Mouse (Mus musculus): ENCODE data around the gene Hecw2.
A peak's percentile ranks its signal among the peaks of the same experiment; 100 is the strongest.

Gene Hecw2

DNA sequence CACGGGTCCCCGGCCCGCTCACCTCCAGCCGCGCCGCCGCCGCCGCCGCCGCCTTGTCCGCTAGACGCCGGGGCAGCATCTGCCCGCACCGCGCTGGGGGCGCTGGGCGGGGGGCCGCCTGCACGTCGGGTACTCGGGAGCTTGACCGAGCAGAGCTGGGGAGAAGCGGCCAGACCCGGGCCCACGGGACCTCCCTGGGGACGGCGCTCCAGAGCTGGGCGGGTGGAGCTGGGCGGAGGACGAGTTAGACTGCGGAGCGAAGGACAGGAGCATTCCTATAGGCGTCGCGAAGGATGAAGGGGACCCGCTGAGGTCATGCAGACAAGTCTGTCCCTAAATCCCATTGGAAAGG, at the start of gene Hecw2:
Gene Hecw2 (minus strand): TSS at position 215 of the 352 bp plus-strand sequence.
- DNase-seq (ENCODE audit: low read depth): no peak

DNA sequence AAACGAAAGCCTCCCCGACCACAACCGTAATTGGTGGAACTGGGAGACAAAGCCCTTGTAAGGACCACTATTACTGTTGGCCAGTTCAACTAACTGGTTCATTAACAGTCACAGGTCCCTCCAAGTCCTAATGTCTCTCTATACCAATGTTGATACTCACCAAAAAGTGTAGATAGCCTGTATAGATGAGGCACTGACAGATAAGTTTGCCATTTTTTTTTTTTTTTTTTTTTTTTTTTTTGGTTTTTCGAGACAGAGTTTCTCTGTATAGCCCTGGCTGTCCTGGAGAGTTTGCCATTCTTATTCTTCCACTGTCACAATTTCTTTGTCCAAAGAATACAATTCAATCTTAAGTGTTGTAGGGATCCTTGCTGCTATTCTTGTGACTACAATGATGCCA, 47.8 kb upstream of the Hecw2 start:
- DNase-seq (ENCODE audit: low read depth): no peak

- DNase-seq (ENCODE audit: low read depth): no peak
Measured at GRCm38 (mm10) chr1:54220273-54220672, 25.3 kb upstream of the Hecw2 start.

DNA sequence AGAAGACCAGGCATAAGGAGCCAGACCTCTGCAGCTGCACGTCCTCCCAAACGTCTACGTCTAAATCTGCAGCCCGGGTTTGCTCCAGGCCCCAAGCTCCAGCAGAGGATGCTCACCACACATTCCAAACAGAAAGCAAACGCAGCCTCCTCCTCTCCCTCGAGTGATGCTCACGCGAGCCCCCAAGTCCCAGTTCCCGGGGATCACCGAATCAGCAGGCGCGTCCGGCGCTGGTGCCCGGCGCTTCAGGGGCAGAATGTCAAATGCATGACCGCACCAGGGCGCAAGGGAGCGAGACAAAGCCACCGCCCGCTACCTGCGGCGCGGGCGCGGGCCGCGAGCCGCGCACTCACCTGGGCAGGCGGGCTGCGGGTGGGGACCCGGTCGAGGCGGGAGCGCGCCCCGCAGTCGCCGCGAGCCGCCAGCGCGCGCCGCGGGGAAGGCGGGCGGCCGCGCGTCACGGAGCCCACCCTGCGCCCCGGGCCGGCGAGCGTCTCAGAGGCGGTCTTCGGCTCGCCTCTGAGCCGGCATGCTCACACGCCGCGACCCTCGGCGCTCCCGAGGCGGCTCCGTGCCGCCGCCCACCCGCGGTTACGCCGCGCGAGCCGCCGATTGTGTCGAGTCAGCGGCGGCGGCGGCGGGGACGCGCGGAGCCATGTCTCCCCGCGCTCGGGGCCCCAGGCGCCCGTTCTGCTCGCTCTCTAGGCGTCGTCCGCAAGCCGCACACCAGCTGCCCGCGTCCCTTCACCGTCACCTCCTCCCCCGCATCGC, 600 bp downstream of the Hecw2 start:
- peak; percentile 14 for DNase-seq (ENCODE audit: low read depth)

GRCm38 (mm10) chr1:54193191-54193770, 1.7 kb downstream of the Hecw2 start:
- no peak for DNase-seq (ENCODE audit: low read depth)

- no peak for DNase-seq (ENCODE audit: low read depth)
Measured at GRCm38 (mm10) chr1:54187579-54187978, 7.4 kb downstream of the Hecw2 start.

GRCm38 (mm10) chr1:54186347-54186746, 8.6 kb downstream of the Hecw2 start:
- DNase-seq (ENCODE audit: low read depth): no peak

GRCm38 (mm10) chr1:54180663-54181062, 14.3 kb downstream of the Hecw2 start:
- DNase-seq (ENCODE audit: low read depth): no peak

- DNase-seq (ENCODE audit: low read depth): no peak
Measured at GRCm38 (mm10) chr1:54179179-54179578, 15.8 kb downstream of the Hecw2 start.

GRCm38 (mm10) chr1:54176592-54176991, 18.4 kb downstream of the Hecw2 start:
- no peak for DNase-seq (ENCODE audit: low read depth)

GRCm38 (mm10) chr1:54168014-54168413, 27.0 kb downstream of the Hecw2 start:
- no peak for DNase-seq (ENCODE audit: low read depth)

DNA sequence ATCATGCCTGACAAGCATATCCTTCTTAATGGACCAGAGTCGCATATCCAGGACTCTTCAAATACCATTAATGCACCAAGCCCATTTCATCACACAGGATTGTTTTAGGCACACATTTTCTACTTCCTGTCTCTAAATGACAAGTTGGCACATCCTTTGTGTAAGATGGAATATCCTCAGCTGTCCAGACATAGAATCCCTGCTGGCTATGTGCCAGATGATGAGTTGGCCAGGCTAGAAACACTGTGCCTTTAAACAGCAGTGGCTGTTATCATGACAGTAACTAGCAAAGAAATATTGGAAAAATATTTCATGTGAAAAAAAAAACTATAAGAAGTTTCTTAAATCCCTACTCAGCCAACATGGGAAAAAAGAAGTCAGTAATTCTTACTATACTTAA, 35.4 kb downstream of the Hecw2 start:
- no peak for DNase-seq (ENCODE audit: low read depth)

GRCm38 (mm10) chr1:54153216-54153786, 41.7 kb downstream of the Hecw2 start:
- DNase-seq (ENCODE audit: low read depth): no peak

DNA sequence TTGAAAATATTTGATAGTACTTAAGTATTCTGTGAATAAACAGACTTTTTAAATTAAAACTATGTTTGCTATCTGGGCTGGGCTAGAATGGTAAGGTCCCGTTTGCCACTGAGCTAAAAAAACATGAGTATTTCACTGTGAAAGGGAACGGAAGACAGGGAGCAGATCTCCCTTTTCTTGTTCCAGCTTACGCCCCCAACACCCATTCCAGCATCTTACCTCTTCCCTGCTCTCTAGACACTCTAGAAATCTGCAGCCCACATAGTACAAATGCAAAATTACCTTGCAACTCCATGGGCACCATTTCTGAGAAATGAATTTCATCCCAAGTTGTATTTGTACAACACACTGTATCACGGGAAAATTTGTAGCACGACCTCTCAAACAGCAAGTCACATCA, 49.9 kb downstream of the Hecw2 start:
- DNase-seq (ENCODE audit: low read depth): no peak

DNA sequence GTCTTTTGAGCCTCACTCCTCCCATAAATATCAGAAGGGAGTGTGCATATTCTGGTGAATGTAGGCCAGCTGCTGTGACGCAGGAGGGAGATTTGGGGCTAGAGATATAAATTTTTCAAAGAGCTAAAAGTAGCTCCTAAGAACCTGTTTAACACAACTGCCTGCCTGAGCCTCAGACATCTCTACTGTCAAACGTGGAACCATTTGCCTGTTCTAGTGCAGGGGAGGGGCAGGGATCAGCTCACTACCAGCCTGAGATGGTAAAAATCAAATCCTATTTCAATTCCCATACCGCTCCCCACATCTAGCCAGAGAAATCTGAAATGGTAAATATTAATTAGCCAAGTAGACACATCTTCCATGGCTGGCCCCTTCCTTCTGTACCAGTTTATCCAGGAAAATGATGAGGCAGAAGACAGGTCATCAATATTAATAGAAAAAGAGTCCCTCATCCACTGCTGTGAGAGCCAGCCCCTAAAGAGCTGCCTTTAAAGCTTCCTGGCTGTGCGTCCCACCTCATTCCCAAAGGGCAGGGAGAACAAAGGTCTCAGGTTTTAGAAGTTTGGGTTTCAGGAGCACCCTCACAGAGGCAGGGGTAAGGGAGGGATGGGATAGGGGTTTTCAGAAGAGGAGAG, 61.0 kb downstream of the Hecw2 start:
- DNase-seq (ENCODE audit: low read depth): no peak

- DNase-seq (ENCODE audit: low read depth): peak; percentile 31
Measured at GRCm38 (mm10) chr1:54128714-54129431, 66.1 kb downstream of the Hecw2 start.

DNA sequence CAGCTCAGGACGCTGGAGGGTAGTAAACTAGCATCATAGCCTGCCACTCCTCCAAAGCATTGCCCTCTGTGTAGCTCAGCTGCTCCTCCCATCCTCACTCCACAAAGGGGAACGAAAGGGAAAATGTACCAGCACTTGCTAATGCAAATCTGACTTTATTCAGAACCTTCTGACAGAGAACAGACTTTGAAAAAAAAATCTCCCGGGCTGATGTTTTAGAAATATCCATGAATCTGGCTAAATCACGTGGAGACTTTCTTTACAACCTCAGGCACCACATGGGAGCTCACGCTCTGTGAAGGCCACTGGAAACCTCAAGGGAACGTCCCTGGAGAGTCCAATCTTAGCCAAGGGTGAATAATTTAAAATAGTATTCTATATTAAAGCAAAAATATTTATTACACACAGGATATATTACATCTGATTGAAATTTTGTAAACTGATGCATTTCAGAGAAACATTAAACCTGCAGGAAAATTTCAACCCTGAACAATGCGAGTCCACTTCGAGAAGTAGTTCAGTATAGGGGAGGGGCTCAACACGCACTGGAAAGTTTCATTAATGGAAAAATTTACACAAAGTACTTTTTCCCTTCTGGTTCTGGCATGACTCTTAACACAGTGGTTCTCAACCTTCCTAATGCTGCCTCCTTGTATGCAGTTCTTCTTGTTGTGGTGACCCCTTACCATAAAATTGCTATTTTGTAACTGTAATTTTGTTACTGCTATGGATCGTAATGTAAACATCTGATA, 67.8 kb downstream of the Hecw2 start:
- no peak for DNase-seq (ENCODE audit: low read depth)

DNA sequence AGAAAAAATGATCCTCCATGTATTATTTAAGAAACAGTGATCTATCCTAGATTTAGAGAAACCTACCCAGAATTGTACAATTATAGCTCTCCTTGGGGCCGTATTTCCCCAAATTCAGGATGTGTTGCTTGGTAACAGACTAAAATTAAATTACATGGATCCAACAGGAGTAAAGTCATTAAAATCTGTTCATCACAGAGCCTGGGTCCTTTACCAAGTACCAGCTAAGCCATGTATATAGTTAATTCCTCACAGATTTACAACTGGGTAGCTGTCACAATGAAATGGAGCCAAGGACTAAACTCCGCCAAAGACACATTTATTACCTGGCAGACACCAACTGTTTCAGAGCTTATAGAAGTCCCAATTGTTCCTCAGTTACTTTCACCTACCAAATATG, 72.4 kb downstream of the Hecw2 start:
- no peak for DNase-seq (ENCODE audit: low read depth)

DNA sequence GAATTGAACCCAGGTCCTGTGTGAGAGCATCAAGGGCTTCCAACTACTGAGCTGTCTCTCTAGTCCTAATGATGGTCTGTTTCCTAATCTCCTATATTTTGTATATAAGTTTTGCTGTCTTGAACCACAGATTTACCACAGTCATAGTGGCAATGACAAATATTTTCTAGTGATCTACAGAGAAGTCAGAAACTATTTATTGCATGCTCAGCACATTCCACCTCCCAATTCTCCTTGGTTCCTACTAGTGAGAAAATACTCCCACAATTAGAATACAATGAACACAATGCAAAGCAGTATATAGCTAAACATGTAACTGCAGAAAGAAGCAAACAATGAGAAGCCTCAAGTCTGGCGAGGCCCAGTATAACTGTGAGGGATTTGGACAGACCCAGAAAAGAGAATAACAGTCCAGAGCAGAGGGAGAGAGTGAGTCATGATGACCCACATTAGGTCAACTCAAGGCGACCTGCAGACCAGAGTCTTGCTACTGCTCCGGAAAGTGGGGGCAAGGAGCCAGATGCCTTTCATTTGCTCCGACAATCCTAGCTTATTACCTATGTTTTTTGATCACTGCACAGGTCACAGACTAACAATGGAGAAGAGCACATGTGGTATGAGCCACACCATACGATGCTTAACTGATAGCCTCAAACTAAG, 73.8 kb downstream of the Hecw2 start:
- DNase-seq (ENCODE audit: low read depth): no peak

GRCm38 (mm10) chr1:54119638-54120320, 75.2 kb downstream of the Hecw2 start:
- DNase-seq (ENCODE audit: low read depth): no peak

Data from c-Kit-positive CD71-negative TER-119-negative erythroid progenitor cells, embryonic 14.5 days (primary cell).